Comparison of ENCODE assay signal across 23 mouse cellular contexts in genomic region chr9:86514390-86514789, GRCm38 (mm10). TPM values are rescaled to one million over a fixed set of nuclear protein-coding genes. Genes with fewer than 3 reads are reported as not detected.
"Had no signal": no experiment of that assay in that cellular context is flagged by ENCODE, and none has a peak within 500 bp of the region (broad histone marks: within the 10 kb centered on the region; RNA-seq: fewer than 3 reads in every experiment).

No protein-coding gene starts in this region.

- H3K4me1 ChIP-seq: heart, embryonic 13.5 days; heart, embryonic 15.5 days; hindbrain, embryonic 10.5 days; hindbrain, embryonic 12.5 days; kidney, embryonic 15.5 days; limb, embryonic 13.5 days; limb, embryonic 15.5 days had no signal

- H3K4me3 ChIP-seq: heart, embryonic 13.5 days; heart, embryonic 15.5 days; hindbrain, embryonic 10.5 days; hindbrain, embryonic 12.5 days; kidney, embryonic 15.5 days; limb, embryonic 13.5 days; limb, embryonic 15.5 days; liver, embryonic 12.5 days had no signal

- H3K27ac ChIP-seq: heart, embryonic 13.5 days; heart, embryonic 15.5 days; hindbrain, embryonic 10.5 days; hindbrain, embryonic 12.5 days; hindbrain, embryonic 14.5 days; kidney, embryonic 15.5 days; kidney, postnatal 0 days; limb, embryonic 13.5 days; limb, embryonic 15.5 days; liver, embryonic 12.5 days; liver, embryonic 14.5 days had no signal

- H3K9ac ChIP-seq: heart, embryonic 13.5 days; heart, embryonic 15.5 days; hindbrain, embryonic 12.5 days; hindbrain, embryonic 14.5 days; kidney, embryonic 15.5 days; limb, embryonic 13.5 days; limb, embryonic 15.5 days; liver, embryonic 12.5 days; liver, embryonic 14.5 days had no signal

- H3K27me3 ChIP-seq: heart, embryonic 13.5 days; heart, embryonic 15.5 days; hindbrain, embryonic 12.5 days; kidney, embryonic 15.5 days; limb, embryonic 13.5 days; limb, embryonic 15.5 days; liver, embryonic 12.5 days had no signal

- ATAC-seq: forebrain, embryonic 16.5 days; hindbrain, embryonic 16.5 days; inflammation-experienced regulatory T-cells, adult 6 months; liver, embryonic 12.5 days had no signal

- H3K4me2 ChIP-seq: heart, embryonic 11.5 days; heart, embryonic 13.5 days; heart, embryonic 15.5 days; hindbrain, embryonic 12.5 days; hindbrain, embryonic 14.5 days; kidney, embryonic 15.5 days; limb, embryonic 13.5 days; limb, embryonic 15.5 days; liver, embryonic 12.5 days had no signal

- DNase-seq: gastrocnemius, postnatal 14 days; kidney, adult 11 months; kidney, adult 2 months; kidney, adult 9 months; kidney, postnatal 14 days; layer of hippocampus, postnatal 36 days; left cerebral cortex, postnatal 4 days had no signal

- H3K9me3 ChIP-seq: heart, embryonic 13.5 days; heart, embryonic 15.5 days; hindbrain, embryonic 10.5 days; hindbrain, embryonic 12.5 days; kidney, embryonic 15.5 days; limb, embryonic 13.5 days; limb, embryonic 15.5 days; liver, embryonic 12.5 days had no signal

RNA-seq across cellular contexts. Expression of gene Rwdd2a, which starts 57.4 kb away (rescaled TPM):
- total RNA-seq: liver, adult 2 months had no signal
- polyA plus RNA-seq: liver, adult 2 months had no signal
